ENCODE assay signal across 15 mouse cellular contexts in genomic region chr13:37931210-37931922, GRCm38 (mm10).
DNase-seq lines count a peak whose midpoint lies in the region; ATAC-seq and TF ChIP-seq lines count a peak whose summit lies in the region.
"Had no signal": no experiment of that assay in that cellular context is flagged by ENCODE, and none has a peak within 500 bp of the region (broad histone marks: within the 10 kb centered on the region; RNA-seq: fewer than 3 reads in every experiment).

No protein-coding gene starts in this region.

- H3K9ac ChIP-seq in embryonic facial prominence, embryonic 12.5 days, result no peak overlapping the region
- no peak overlapping the region for H3K9ac ChIP-seq in kidney, embryonic 14.5 days (ENCODE audit: low read depth, low read length)
- no peak overlapping the region for H3K9ac ChIP-seq in ES-E14 (ENCODE audit: insufficient read depth, low read depth, low read length, poor library complexity, severe bottlenecking)
- H3K9ac ChIP-seq: limb, embryonic 15.5 days; neural tube, embryonic 13.5 days had no signal

- in situ Hi-C loops in ES-E14 (cut with MboI; ENCODE audit: low sequenced_read_pairs in 2 of 2, unreplicated experiment in 2 of 2), result no loop called here

- no peak overlapping the region for H3K4me2 ChIP-seq in embryonic facial prominence, embryonic 12.5 days (replicated peaks)
- H3K4me2 ChIP-seq in kidney, embryonic 14.5 days (replicated peaks; ENCODE audit: low read depth, low read length), result no peak overlapping the region
- H3K4me2 ChIP-seq: limb, embryonic 15.5 days; neural tube, embryonic 13.5 days had no signal

- H3K4me3 ChIP-seq in embryonic facial prominence, embryonic 12.5 days, result no peak overlapping the region
- no peak overlapping the region for H3K4me3 ChIP-seq in embryonic facial prominence, embryonic 10.5 days
- no peak overlapping the region for H3K4me3 ChIP-seq in kidney, embryonic 14.5 days (ENCODE audit: low read length)
- peak overlapping the region; percentile 39 to 41; a peak in 1 of 4 replicates for H3K4me3 ChIP-seq in ES-E14 (ENCODE audit: insufficient read depth in 1 of 2, low read depth in 1 of 2, low read length in 2 of 2, poor library complexity in 1 of 2, severe bottlenecking in 1 of 2)
- no peak overlapping the region for H3K4me3 ChIP-seq in layer of hippocampus, adult 2 months
- H3K4me3 ChIP-seq: limb, embryonic 15.5 days; neural tube, embryonic 13.5 days had no signal

- no peak for DNase-seq in embryonic facial prominence, embryonic 10.5 days (ENCODE audit: low spot score)
- no peak for DNase-seq in kidney, adult 18-20 months
- DNase-seq in ES-E14 (ENCODE audit: low read depth, low spot score), result no peak
- peak; percentile 57 to 82 for DNase-seq in lung, postnatal 4 days
- no peak for DNase-seq in layer of hippocampus, adult 2 months (ENCODE audit: low spot score in 2 of 2)
- DNase-seq in urinary bladder, postnatal 14 days (ENCODE audit: low spot score), result no peak
- DNase-seq: cerebellum, adult 11-12 months; heart, postnatal 10 days; retina, postnatal 1 day had no signal

- 0 out of 2 replicates have a peak, but pooled peaks cover 3% of the 10 kb centered on the region for H3K4me1 ChIP-seq in embryonic facial prominence, embryonic 12.5 days
- no peaks in the 10 kb centered on the region for H3K4me1 ChIP-seq in embryonic facial prominence, embryonic 10.5 days
- peaks cover 3% of the 10 kb centered on the region; the same call in 1 of the 2 replicates for H3K4me1 ChIP-seq in kidney, embryonic 14.5 days (ENCODE audit: control insufficient read depth, insufficient read depth, low read length)
- peaks cover 7 to 13% of the 10 kb centered on the region in 2 experiments; a peak in 3 of 4 replicates for H3K4me1 ChIP-seq in ES-E14 (ENCODE audit: control insufficient read depth in 2 of 2, insufficient read depth in 2 of 2, low read length in 2 of 2, poor library complexity in 1 of 2)
- H3K4me1 ChIP-seq: neural tube, embryonic 13.5 days had no signal

- peaks cover 71% of the 10 kb centered on the region for H3K36me3 ChIP-seq in embryonic facial prominence, embryonic 12.5 days
- H3K36me3 ChIP-seq in embryonic facial prominence, embryonic 10.5 days (replicated peaks), result peaks cover 77% of the 10 kb centered on the region
- peaks cover 81% of the 10 kb centered on the region for H3K36me3 ChIP-seq in kidney, embryonic 14.5 days (ENCODE audit: control insufficient read depth, insufficient read depth, low read length)
- H3K36me3 ChIP-seq in ES-E14 (ENCODE audit: control insufficient read depth, insufficient read depth, low read length, poor library complexity, severe bottlenecking), result peaks cover 34% of the 10 kb centered on the region

- 75% methylated on average over 27 of the region's 27 CpGs for WGBS in embryonic facial prominence, embryonic 12.5 days
- 74% methylated on average over 27 of the region's 27 CpGs for WGBS in embryonic facial prominence, embryonic 10.5 days
- WGBS in kidney, embryonic 14.5 days, result 63% methylated on average over 27 of the region's 27 CpGs

- TF ChIP-seq CTCF in layer of hippocampus, adult 2 months (conservative IDR thresholded peaks at IDR 0.05), result no peak

- no peak overlapping the region for H3K27ac ChIP-seq in embryonic facial prominence, embryonic 12.5 days
- no peak overlapping the region for H3K27ac ChIP-seq in embryonic facial prominence, embryonic 10.5 days (replicated peaks)
- no peak overlapping the region for H3K27ac ChIP-seq in kidney, embryonic 14.5 days (ENCODE audit: low read depth, low read length)
- no peak overlapping the region for H3K27ac ChIP-seq in ES-E14 (ENCODE audit: insufficient read depth, low read depth, low read length, poor library complexity, severe bottlenecking)
- H3K27ac ChIP-seq in layer of hippocampus, adult 2 months, result no peak overlapping the region
- H3K27ac ChIP-seq: hindbrain, postnatal 0 days; limb, embryonic 15.5 days; neural tube, embryonic 13.5 days had no signal

- no peaks in the 10 kb centered on the region for H3K27me3 ChIP-seq in embryonic facial prominence, embryonic 12.5 days
- H3K27me3 ChIP-seq in embryonic facial prominence, embryonic 10.5 days (replicated peaks; ENCODE audit: low read depth, poor library complexity, severe bottlenecking), result no peaks in the 10 kb centered on the region
- no peaks in the 10 kb centered on the region for H3K27me3 ChIP-seq in kidney, embryonic 14.5 days (ENCODE audit: control insufficient read depth, insufficient read depth, low read length)
- H3K27me3 ChIP-seq: limb, embryonic 15.5 days; neural tube, embryonic 13.5 days had no signal

- no peaks in the 10 kb centered on the region for H3K9me3 ChIP-seq in embryonic facial prominence, embryonic 12.5 days
- no peaks in the 10 kb centered on the region for H3K9me3 ChIP-seq in embryonic facial prominence, embryonic 10.5 days
- no peaks in the 10 kb centered on the region for H3K9me3 ChIP-seq in kidney, embryonic 14.5 days (ENCODE audit: control insufficient read depth, low read length)
- no peaks in the 10 kb centered on the region for H3K9me3 ChIP-seq in ES-E14 (ENCODE audit: control insufficient read depth, insufficient read depth, low read depth, low read length)
- H3K9me3 ChIP-seq: limb, embryonic 15.5 days; neural tube, embryonic 13.5 days had no signal

- 0 out of 2 replicates have a peak, but pooled peaks have one; percentile 56 for ATAC-seq in embryonic facial prominence, embryonic 12.5 days (ENCODE audit: insufficient number of reproducible peaks, insufficient read depth, low FRiP score, low TSS enrichment)
- ATAC-seq in kidney, embryonic 14.5 days (ENCODE audit: low FRiP score, low TSS enrichment), result peak; percentile 55; the same call in 1 of the 2 replicates
- ATAC-seq: forebrain, embryonic 16.5 days; hindbrain, postnatal 0 days had no signal

TF ChIP-seq in ES-E14, 5 proteins besides CTCF, POLR2A, EP300 and RAD21:
- no peak for TF ChIP-seq CHD2 (IDR thresholded peaks at IDR 0.05; ENCODE audit: low read depth, low read length)
- TF ChIP-seq ZC3H11A (IDR thresholded peaks at IDR 0.05; ENCODE audit: borderline replicate concordance, low read depth, low read length), result no peak
- no peak for TF ChIP-seq ZNF384 (IDR thresholded peaks at IDR 0.05; ENCODE audit: low read depth, low read length)
- no peak for TF ChIP-seq MAFK (IDR thresholded peaks at IDR 0.05; ENCODE audit: insufficient read depth, low read depth, low read length)
- TF ChIP-seq HCFC1 (IDR thresholded peaks at IDR 0.05; ENCODE audit: borderline replicate concordance, insufficient read depth, low read length), result no peak

Comparison
In these comparisons a context has a peak if more than half of its experiments do, and no peak if none do; other contexts are left out.
1. H3K4me3 ChIP-seq: peak in ES-E14 (2 of 2); none in embryonic facial prominence, embryonic 12.5 days (single experiment), embryonic facial prominence, embryonic 10.5 days (single experiment), kidney, embryonic 14.5 days (single experiment) and layer of hippocampus, adult 2 months (single experiment).
2. DNase-seq: peak in lung, postnatal 4 days (2 of 2); none in embryonic facial prominence, embryonic 10.5 days (single experiment), kidney, adult 18-20 months (single experiment), ES-E14 (single experiment), layer of hippocampus, adult 2 months (0 of 2) and urinary bladder, postnatal 14 days (single experiment).